Mouse (Mus musculus) ZHBTc4 (cell line): Measurements from ENCODE around the gene Sec63.

Experiments used
- DNase-seq: peaks from one replicate; pipeline ENCODE4 v3.0.0-alpha.2; 2011; ENCODE audit warnings: low read depth, low spot score

Gene Sec63

DNA sequence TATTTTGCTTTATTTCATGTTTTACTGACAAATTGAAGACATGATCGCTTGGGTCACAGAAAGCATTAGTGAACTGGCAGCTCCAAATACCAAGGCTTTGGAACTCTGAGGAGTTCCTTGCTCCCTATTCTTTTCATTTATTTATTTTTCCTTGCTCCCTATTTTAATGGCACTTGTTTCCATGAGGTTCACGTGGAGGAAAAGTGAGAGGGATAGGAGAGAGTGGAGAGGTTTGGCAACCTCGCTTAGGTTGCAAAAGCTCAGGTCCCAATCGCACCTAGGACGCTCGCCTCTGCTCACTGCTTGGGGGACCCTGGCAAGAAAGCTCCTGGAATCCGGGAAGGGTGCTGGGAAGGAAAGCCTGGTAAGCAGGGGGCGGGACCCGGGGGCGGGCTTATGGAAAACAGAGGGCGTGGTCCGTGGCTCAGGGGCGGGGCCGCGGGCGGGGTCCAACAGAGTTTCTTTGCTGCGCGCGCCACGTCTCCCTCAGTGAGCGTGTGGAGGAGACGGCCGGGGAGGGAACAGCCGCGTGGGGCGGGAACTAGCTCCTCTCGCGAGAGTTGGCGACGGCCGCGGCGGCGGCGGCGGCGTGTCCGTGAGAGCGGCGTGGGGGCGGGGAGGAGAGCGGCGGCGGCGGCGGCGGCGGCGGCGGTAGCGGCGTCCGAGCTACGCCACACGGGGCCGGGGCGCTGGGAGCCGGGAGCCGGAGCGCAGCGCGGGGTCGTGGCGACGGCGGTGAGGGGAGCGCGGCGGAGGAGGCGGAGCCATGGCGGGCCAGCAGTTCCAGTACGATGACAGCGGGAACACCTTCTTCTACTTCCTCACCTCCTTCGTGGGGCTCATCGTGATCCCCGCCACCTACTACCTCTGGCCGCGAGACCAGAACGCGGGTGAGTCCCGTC is at the start of gene Sec63:
Sec63 (plus strand) TSS at position 498 of the 902 bp plus-strand sequence.
- DNase-seq = peak; percentile 97

DNA sequence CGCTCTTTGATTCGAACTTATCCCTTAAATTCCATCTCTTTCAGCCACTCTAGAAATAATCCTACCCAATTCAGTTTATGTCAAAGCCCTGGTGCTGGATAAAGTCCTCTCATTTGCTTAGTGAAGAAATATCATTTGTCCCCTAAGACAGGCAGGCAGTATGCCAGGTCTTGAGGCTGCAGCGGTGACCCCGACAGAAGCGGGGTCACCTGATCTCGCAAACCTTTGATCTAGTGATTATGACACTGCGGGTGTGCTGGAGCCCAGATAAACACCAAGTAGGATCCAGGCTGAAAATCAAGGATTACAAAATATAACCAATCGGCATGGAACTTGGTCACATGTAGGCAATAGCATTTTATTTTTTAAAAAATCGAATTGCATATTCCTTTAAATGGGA is 46.6 kb upstream of the Sec63 start:
- DNase-seq = no peak

- DNase-seq = peak; percentile 76
Observed at GRCm38 (mm10) chr10:42715366-42716035, 45.8 kb upstream of the Sec63 start.

- no peak for DNase-seq
Observed at GRCm38 (mm10) chr10:42722116-42722515, 39.2 kb upstream of the Sec63 start.

GRCm38 (mm10) chr10:42723275-42724232 is 37.7 kb upstream of the Sec63 start:
- DNase-seq = no peak

GRCm38 (mm10) chr10:42729607-42730006 is 31.7 kb upstream of the Sec63 start:
- no peak for DNase-seq

GRCm38 (mm10) chr10:42734546-42735060 is 26.7 kb upstream of the Sec63 start:
- peak; percentile 49 for DNase-seq

DNA sequence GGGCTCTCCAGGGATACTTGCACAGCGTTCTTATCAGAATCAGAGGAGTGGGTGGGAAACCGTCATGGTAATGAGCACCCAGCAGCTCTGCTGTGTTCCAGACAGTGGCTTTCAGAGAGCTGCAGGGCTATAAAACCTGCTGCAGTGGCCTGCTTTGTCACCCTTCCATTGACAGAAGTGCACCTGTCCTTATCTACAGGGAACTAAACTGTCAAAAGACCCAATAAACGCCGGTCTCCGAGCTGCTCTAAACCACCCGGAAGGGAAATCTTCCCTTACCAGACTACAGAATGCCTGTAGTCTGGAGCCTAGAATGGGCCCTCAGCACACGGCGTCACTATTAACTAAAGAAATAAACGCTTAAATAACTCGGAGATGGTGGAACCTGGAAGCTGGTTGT is 9.5 kb upstream of the Sec63 start:
- no peak for DNase-seq

DNA sequence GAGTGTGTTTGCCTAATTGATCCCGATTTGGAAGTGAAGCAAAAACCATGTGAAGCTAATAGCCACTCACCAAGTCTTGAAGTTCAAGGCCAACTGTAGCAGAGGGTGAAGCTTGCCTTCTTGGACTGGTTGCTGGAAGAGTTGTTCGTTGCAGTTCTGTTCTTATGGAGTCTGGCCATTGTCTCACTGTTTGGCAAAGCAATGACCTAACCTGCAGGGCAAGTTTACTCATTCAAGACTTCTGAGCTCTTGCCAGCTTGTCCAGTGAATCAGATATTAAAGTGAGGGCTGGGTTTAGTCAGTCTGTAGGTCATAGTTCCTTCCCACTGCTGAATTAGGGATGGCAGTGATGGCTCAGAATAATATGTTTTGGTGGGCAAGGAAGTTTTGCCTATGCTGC is 7.0 kb upstream of the Sec63 start:
- DNase-seq = no peak

DNA sequence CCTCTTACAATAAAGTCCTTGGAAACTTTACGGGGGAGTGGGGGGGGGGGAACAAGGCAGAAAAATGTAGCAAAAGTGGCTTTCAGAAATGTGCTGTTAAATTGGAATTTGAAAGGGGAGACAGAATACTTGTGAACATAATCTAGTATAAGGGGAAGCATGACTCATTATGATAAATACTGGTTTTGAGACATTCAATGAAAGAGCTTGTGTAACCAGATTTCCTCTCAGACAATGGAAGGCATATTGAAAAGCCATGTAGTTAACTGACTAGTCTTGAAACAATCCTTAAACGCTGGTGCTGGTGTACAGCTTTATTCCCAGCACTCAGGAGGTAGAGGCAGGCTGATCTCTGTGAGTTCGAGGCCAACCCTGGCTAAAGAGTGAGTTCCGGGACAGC is 1.6 kb upstream of the Sec63 start:
- DNase-seq = no peak

- no peak for DNase-seq
Observed at GRCm38 (mm10) chr10:42760329-42760728, 967 bp upstream of the Sec63 start.

DNA sequence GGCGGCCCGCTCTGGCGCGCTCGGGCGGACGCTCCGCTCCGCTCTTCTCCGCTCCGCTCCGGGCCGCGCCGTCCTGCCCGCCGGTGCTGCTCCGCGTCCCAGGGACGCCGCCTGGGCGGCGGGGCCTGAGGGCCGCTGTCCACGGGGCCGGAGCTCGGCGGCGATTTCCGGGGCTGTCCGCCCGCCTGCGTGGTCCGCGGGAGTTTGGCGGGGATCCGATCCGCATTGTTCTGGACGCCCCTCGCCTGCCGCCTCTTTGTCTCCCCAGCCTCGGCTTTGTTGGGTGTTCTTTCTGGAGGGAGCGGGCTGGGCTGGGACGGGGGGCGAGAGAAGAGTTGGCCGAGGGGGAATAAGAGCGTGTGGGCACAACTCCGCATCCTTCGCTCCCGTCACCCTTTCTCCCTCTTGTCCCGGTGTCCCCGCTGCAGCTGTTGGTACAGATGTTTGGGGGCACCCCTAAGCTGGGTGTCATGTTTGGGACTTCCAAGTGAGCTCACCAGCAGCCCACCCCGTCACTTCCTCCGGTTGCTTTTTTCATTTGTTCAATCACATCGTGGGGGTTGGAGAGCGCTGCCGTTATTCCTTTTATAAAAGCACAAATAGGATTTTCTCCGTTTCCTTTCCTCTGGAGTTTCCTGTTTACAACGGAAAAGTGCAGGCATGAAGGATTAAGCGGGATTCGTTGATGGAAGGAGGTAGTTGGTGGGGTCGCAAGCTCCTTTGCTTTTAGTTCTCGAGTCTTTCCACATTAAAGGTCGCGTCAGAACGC is 789 bp downstream of the Sec63 start:
- DNase-seq = peak; percentile 57

DNA sequence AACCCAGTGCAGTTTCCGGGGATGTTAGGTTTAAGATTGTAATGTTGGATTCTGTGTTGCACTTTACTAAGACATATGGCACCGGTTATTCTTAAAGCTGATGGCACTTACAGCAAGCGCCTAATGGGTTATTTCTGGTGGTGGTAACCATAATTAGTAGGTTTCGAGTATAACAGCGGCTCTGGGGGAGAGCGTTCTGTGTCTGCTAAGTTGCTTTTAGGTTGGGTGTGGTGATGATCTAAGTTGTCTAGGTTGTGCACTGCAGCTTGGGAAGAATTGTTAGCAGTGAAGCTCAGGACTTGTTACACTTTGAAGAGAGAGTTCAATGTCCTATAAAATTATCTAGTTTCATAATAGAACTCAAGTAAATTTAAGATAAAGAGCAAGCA is 1.4 kb downstream of the Sec63 start:
- DNase-seq = peak; percentile 9

- no peak for DNase-seq
Observed at GRCm38 (mm10) chr10:42763246-42763645, 1.9 kb downstream of the Sec63 start.

DNA sequence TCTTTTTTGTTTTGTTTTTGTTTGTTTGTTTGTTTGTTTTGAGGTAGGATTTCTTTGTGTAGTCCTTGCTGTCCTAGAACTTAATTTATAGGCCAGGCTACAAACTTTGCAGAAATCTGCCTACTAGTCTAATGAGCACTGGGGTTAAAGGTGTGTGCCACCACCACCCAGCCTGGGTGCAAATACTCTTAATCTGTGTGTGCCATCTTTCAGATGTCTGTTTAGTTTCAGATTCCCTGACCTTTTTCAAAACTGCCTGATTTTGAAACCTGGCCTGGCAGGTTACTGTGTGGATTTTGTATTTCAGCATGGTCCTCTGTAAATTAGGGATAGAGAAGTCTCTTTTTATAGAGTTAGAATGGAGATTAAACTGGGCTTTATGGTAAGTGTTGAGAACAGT is 4.0 kb downstream of the Sec63 start:
- no peak for DNase-seq

DNA sequence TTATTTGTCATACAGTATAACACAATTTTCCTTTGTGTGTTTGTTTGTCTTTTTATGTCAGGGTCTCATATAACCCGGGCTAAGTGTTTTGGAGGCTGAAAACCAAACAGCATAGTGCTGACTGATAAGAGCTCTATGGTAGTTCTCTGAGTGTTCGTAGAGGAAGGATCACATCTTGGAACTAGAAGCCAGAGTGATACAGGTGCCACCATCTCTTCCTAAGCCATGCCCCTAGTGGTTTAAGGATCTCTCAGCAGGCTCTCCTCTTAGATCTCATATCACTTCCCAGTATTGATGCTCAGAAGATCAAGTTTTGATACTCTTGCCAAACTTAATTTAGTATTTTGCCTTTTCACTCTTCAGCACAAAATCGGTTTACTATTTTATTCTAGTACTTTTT is 14.2 kb downstream of the Sec63 start:
- peak; percentile 15 for DNase-seq

- DNase-seq = no peak
Observed at GRCm38 (mm10) chr10:42780753-42781152, 19.5 kb downstream of the Sec63 start.

GRCm38 (mm10) chr10:42781672-42782071 is 20.4 kb downstream of the Sec63 start:
- DNase-seq = no peak

- peak; percentile 46 for DNase-seq
Observed at GRCm38 (mm10) chr10:42800922-42801321, 39.6 kb downstream of the Sec63 start.

DNA sequence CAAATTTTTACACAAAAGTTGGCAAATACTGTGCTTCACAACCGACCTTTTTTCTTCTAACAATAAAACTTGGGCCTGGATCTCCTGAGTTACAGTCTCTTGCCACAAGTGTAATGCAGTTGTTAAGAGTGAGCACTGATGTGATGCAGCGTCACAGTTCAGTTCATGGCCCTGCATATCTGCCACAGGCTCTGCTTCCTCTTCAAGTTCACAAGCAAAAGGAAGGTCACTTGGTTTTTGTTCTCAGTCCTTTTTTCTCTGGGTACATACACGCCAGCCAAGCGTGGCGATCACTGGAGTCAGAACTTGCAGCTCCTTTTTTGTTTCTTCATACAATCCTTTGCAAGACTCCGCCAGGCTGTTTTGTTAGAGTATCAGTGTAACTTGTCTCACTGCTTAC is 64.6 kb downstream of the Sec63 start:
- no peak for DNase-seq

DNA sequence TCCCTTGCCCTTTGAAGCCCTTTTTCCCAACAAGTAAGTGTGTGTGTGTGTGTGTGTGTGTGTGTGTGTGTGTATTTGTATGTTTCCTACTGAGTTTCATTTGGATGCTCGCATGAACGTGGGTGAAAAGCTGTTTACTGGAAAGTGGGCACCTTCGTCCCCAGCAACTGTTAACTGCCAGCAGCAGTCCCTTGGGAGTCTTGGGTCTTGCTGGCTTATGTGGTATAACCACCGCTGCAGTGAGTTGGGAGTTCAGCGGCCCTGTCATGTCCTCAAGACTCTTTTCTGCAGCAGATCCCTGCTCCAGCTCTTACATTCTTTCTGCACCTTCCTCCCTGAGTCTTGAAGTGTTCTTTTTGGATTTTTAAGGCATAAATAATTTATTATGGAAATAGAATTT is 65.9 kb downstream of the Sec63 start:
- no peak for DNase-seq
